Mouse (Mus musculus) megakaryocyte-erythroid progenitor cell, adult 5-6 weeks (primary cell): ENCODE results near the gene Ankrd50. TPM values are rescaled to one million over a fixed set of nuclear protein-coding genes. Genes with fewer than 3 reads are reported as not detected.
A peak's percentile ranks its signal among the peaks of the same experiment; 100 is the strongest.

Source experiments
- ATAC-seq: replicated peaks from 2 replicates; pipeline ENCODE4 v1.8.0; 2016; ENCODE audit warnings: mild to moderate bottlenecking, inconsistent platforms; ENCODE audit not compliant: severe bottlenecking, poor library complexity, low FRiP score, low TSS enrichment
- total RNA-seq, 2 experiments: library from RNA; stranded (forward) in 1 of 2; stranded (reverse) in 1 of 2; fragments of 200-1000, 215-1000 nt in 1 of 2; fragments of >200 nt in 1 of 2; fragmentation: Nextera tagmentation in 1 of 2; gene quantifications; 2 replicates each; pipeline ENCODE4 v1.2.3; 2014 to 2017

The Ankrd50 gene
- total RNA-seq (2014; fragmentation: Nextera tagmentation) (6.3 and 9.2 TPM in 2 replicates), total RNA-seq (2017) (4.3 and 5.7 TPM in 2 replicates)

GRCm38 (mm10) chr3:38484191-38485106 lies at the start of gene Ankrd50:
Gene Ankrd50, minus strand, starts transcription at chr3:38484844.
- ATAC-seq = peak; percentile 98

- no peak for ATAC-seq
Measured at GRCm38 (mm10) chr3:38534245-38534644, 49.6 kb upstream of the Ankrd50 start.

GRCm38 (mm10) chr3:38520426-38520825 lies 35.8 kb upstream of the Ankrd50 start:
- ATAC-seq = no peak

GRCm38 (mm10) chr3:38519971-38520370 lies 35.3 kb upstream of the Ankrd50 start:
- no peak for ATAC-seq

GRCm38 (mm10) chr3:38503606-38504005 lies 19.0 kb upstream of the Ankrd50 start:
- ATAC-seq = no peak

- no peak for ATAC-seq
Measured at GRCm38 (mm10) chr3:38502156-38502555, 17.5 kb upstream of the Ankrd50 start.

- ATAC-seq = no peak
Measured at GRCm38 (mm10) chr3:38501739-38502138, 17.1 kb upstream of the Ankrd50 start.

- ATAC-seq = no peak
Measured at GRCm38 (mm10) chr3:38501316-38501715, 16.7 kb upstream of the Ankrd50 start.

GRCm38 (mm10) chr3:38498561-38498960 lies 13.9 kb upstream of the Ankrd50 start:
- ATAC-seq = no peak

- no peak for ATAC-seq
Measured at GRCm38 (mm10) chr3:38496795-38497385, 12.2 kb upstream of the Ankrd50 start.

- ATAC-seq = peak; percentile 54
Measured at GRCm38 (mm10) chr3:38491702-38492101, 7.1 kb upstream of the Ankrd50 start.

- no peak; the same call in 1 of the 2 replicates for ATAC-seq
Measured at GRCm38 (mm10) chr3:38491236-38491635, 6.6 kb upstream of the Ankrd50 start.

- peak; percentile 49; the same call in 1 of the 2 replicates for ATAC-seq
Measured at GRCm38 (mm10) chr3:38490720-38491119, 6.1 kb upstream of the Ankrd50 start.

- ATAC-seq = no peak
Measured at GRCm38 (mm10) chr3:38485107-38485545, 482 bp upstream of the Ankrd50 start.

GRCm38 (mm10) chr3:38483551-38483950 lies 1.1 kb downstream of the Ankrd50 start:
- ATAC-seq = no peak

- ATAC-seq = no peak
Measured at GRCm38 (mm10) chr3:38482749-38483148, 1.9 kb downstream of the Ankrd50 start.

GRCm38 (mm10) chr3:38481106-38481505 lies 3.5 kb downstream of the Ankrd50 start:
- ATAC-seq = no peak

GRCm38 (mm10) chr3:38477936-38478335 lies 6.7 kb downstream of the Ankrd50 start:
- no peak for ATAC-seq

GRCm38 (mm10) chr3:38475587-38475986 lies 9.1 kb downstream of the Ankrd50 start:
- ATAC-seq = no peak

- ATAC-seq = no peak
Measured at GRCm38 (mm10) chr3:38473138-38473537, 11.5 kb downstream of the Ankrd50 start.

- no peak for ATAC-seq
Measured at GRCm38 (mm10) chr3:38471516-38471915, 13.1 kb downstream of the Ankrd50 start.
